Mouse (Mus musculus): ENCODE measurements at regions not wholly inside any gene's neighbourhood (a gene's known extent, or its start where the extent isn't known, plus 50 kb on each side); places are given as distances from the start of the nearest gene placed in this dataset.

GRCm38 (mm10) chr2:169314396-169314930, 273.1 kb downstream of the Gm11011 start:
- TF ChIP-seq MEF2A (IDR thresholded peaks at IDR 0.05; ENCODE audit: extremely low read depth, insufficient replicate concordance, low read depth, low read length, poor library complexity, severe bottlenecking), result no peak
- TF ChIP-seq ETS1 (IDR thresholded peaks at IDR 0.05; ENCODE audit: low read depth, low read length), result no peak
- TF ChIP-seq CHD2 (IDR thresholded peaks at IDR 0.05; ENCODE audit: low read length), result no peak
- TF ChIP-seq CTCF (IDR thresholded peaks at IDR 0.05 in 2 of 3, conservative IDR thresholded peaks at IDR 0.05 in 1 of 3; ENCODE audit: control insufficient read depth in 1 of 3, insufficient read depth in 1 of 3, low read depth in 2 of 3, low read length in 3 of 3, poor library complexity in 1 of 3, severe bottlenecking in 1 of 3), result no peak
- TF ChIP-seq GATA1 (IDR thresholded peaks at IDR 0.05; ENCODE audit: low read depth, low read length), result no peak
- no peak for TF ChIP-seq ZC3H11A (IDR thresholded peaks at IDR 0.05; ENCODE audit: low read depth, low read length)
- TF ChIP-seq POLR2A (IDR thresholded peaks at IDR 0.05; ENCODE audit: control insufficient read depth in 1 of 2, insufficient read depth in 1 of 2, low read depth in 1 of 2, low read length in 2 of 2, poor library complexity in 1 of 2), result no peak
- TF ChIP-seq EP300 (IDR thresholded peaks at IDR 0.05; ENCODE audit: low read depth in 1 of 2, low read length in 2 of 2), result no peak
- no peak for TF ChIP-seq SIN3A (IDR thresholded peaks at IDR 0.05; ENCODE audit: low read length)

Data from MEL (cell line).